Mouse (Mus musculus): ENCODE data around the gene Tlr12.

Gene Tlr12

GRCm38 (mm10) chr4:128609276-128609924 lies 9.0 kb downstream of the Tlr12 start:
- Histone ChIP-seq H3K27me3 (ENCODE audit: control insufficient read depth, insufficient read depth, low read length, poor library complexity, severe bottlenecking) (no peaks in the 10 kb centered on the region), H3K36me3 (ENCODE audit: control insufficient read depth, insufficient read depth, low read length, poor library complexity, severe bottlenecking) (no peaks in the 10 kb centered on the region; the same call in 1 of the 2 replicates)
- peak; percentile 25 for DNase-seq (ENCODE audit: low read depth, low spot score)

- DNase-seq (ENCODE audit: low read depth, low spot score), result no peak
- Histone ChIP-seq H3K36me3 (ENCODE audit: control insufficient read depth, insufficient read depth, low read length, poor library complexity, severe bottlenecking) (peaks cover 3% of the 10 kb centered on the region; the same call in 1 of the 2 replicates), H3K27me3 (ENCODE audit: control insufficient read depth, insufficient read depth, low read length, poor library complexity, severe bottlenecking) (no peaks in the 10 kb centered on the region)
Measured at GRCm38 (mm10) chr4:128607661-128608060, 10.8 kb downstream of the Tlr12 start.

DNA sequence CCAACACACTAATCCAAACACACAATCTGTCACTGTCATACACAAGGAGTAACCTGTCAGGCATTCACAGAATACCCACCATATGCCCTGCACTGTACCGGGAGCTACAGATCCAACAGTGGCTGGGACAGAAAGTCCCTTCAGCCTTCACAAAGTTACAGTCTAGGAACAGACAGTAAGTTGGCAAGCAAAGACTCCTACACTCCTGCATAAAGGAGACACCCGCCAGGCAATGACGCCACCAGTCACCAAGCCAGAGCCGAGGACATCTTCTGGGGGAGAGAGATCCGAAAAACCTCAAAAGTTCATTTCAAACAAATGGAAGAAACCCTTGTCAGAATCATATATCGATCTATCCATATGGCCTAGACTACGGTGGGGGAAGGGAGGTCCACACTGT lies 11.8 kb downstream of the Tlr12 start:
- Histone ChIP-seq H3K27me3 (ENCODE audit: control insufficient read depth, insufficient read depth, low read length, poor library complexity, severe bottlenecking) (no peaks in the 10 kb centered on the region), H3K36me3 (ENCODE audit: control insufficient read depth, insufficient read depth, low read length, poor library complexity, severe bottlenecking) (peaks cover 3% of the 10 kb centered on the region; the same call in 1 of the 2 replicates)
- DNase-seq (ENCODE audit: low read depth, low spot score), result no peak

DNA sequence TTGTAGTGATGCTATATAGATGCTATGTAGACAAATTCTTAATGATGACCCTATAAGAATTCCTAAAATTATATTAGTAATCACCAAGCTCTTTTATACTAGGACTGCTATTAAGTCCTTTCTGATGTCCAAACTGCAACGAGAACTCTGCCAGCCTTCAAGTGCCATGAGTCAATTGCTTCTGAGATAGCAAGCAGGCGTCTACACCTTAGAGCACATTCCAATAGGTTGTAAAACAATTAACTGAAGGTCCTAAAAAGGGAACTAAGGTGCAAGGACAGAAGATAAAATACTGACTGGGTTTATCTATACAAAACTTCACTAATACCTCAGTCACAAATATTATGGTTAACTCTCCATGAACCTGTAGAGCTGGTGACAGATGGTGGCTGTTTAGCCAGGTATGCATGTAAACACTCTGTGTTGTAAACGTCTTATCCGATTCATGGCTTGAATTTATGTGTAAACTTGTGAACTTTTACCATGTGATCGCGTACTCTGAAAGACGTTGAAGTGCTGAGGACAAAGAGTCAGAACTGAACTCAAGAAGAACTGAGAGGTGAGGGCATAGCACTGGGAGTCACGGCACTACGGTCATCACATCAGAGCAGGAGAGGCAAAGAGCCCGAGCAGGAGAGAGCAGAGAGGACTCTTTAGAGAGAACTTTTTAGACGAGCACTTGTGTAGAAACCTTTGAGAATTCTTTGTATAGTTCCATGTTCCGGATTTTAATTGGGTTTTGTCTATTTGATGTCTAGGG lies 20.4 kb downstream of the Tlr12 start:
- DNase-seq (ENCODE audit: low read depth, low spot score), result no peak

DNA sequence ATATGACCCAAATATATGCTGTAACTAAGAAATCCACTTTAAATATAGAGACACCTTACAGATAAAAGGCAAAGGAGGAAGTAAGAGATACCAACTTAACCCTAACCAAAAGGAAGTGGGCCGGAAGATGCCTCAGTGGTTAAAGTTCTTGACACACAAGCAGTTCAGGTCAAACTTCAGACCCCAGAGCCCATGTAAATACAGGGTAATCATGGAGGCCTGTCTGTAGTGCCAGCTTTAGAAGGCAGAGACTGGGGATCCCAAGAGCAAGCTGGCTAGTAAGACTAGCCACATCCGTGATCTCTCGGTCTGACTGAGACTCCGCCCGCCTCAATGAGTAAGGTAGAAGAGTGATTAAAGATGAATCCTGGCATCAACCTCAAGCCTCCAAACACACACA lies 24.4 kb downstream of the Tlr12 start:
- peaks cover 3% of the 10 kb centered on the region for H3K36me3 ChIP-seq (ENCODE audit: control insufficient read depth, insufficient read depth, low read length, poor library complexity, severe bottlenecking)
- peak; percentile 62 for DNase-seq (ENCODE audit: low read depth, low spot score)
- no peaks in the 10 kb centered on the region for H3K27me3 ChIP-seq (ENCODE audit: control insufficient read depth, insufficient read depth, low read length, poor library complexity, severe bottlenecking)

More for the DNA sequence above, 20.4 kb downstream of the Tlr12 start:
- H3K27me3 ChIP-seq (ENCODE audit: control insufficient read depth, insufficient read depth, low read length, poor library complexity, severe bottlenecking), result no peaks in the 10 kb centered on the region
- H3K36me3 ChIP-seq (ENCODE audit: control insufficient read depth, insufficient read depth, low read length, poor library complexity, severe bottlenecking), result no peaks in the 10 kb centered on the region; the same call in 1 of the 2 replicates

DNA sequence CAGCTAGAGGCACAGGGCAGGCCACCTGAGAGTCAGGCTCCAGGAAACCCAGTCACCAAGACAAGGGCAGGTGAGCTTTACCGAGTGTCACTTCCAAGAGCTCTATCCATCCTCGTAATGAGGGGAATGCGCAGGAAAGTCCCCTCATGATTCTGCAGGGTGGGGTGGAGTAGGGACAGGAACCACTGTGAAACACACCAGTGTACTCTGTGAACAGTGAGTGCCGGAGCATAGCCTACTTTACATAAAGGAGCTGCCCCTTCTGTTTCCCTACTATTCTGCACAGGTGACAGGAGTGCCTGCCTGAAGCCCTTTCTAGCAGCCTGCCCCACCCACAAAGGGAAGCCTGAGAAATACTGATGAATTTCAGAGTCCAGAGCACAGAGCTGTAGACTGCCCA lies 25.1 kb downstream of the Tlr12 start:
- H3K36me3 ChIP-seq (ENCODE audit: control insufficient read depth, insufficient read depth, low read length, poor library complexity, severe bottlenecking), result peaks cover 3% of the 10 kb centered on the region
- H3K27me3 ChIP-seq (ENCODE audit: control insufficient read depth, insufficient read depth, low read length, poor library complexity, severe bottlenecking), result no peaks in the 10 kb centered on the region
- peak; percentile 55 for DNase-seq (ENCODE audit: low read depth, low spot score)

- Histone ChIP-seq H3K27me3 (ENCODE audit: control insufficient read depth, insufficient read depth, low read length, poor library complexity, severe bottlenecking) (no peaks in the 10 kb centered on the region), H3K36me3 (ENCODE audit: control insufficient read depth, insufficient read depth, low read length, poor library complexity, severe bottlenecking) (peaks cover 4% of the 10 kb centered on the region)
- peak; percentile 80 for DNase-seq (ENCODE audit: low read depth, low spot score)
Measured at GRCm38 (mm10) chr4:128579182-128579581, 39.2 kb downstream of the Tlr12 start.

DNA sequence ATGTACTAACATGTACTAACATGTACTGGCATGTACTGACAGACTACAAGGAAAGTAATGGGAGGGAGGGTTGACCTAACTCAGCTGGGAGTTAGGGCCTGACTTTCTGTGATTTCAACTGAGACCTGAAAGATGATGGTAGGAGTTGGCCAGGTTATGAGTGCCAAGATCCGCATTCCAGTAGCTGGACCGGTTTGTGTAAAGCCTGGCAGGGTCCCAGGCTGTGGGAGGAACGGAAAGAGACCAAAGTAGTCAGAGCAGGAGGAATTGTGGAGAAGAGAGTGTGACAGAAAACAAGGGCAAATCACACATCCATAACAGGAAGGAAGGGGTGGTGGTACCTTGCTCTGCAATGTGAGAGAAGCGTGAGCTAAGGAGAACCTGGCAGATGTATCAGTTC lies 42.6 kb downstream of the Tlr12 start:
- Histone ChIP-seq H3K36me3 (ENCODE audit: control insufficient read depth, insufficient read depth, low read length, poor library complexity, severe bottlenecking) (no peaks in the 10 kb centered on the region; the same call in 1 of the 2 replicates), H3K27me3 (ENCODE audit: control insufficient read depth, insufficient read depth, low read length, poor library complexity, severe bottlenecking) (no peaks in the 10 kb centered on the region)
- DNase-seq (ENCODE audit: low read depth, low spot score), result no peak

Data from splenic B cell, adult 2 months (primary cell).